Mouse (Mus musculus) thymus, postnatal 0 days (tissue): ENCODE results near the gene Naif1. TPM values are rescaled to one million over a fixed set of nuclear protein-coding genes. Genes with fewer than 3 reads are reported as not detected.
A peak's percentile ranks its signal among the peaks of the same experiment; 100 is the strongest.

Experiments used
- DNase-seq: peaks from one replicate; pipeline ENCODE4 v3.0.0-alpha.2; 2015; ENCODE audit warnings: low spot score
- polyA plus RNA-seq: library from polyadenylated mRNA; unstranded; fragments of >200 nt; fragmentation: Nextera tagmentation; extraction: Ambion mirVana; gene quantifications from 2 replicates; pipeline ENCODE4 v1.2.1, GENCODE M21; 2015

Gene Naif1
- polyA plus RNA-seq, result 5.4 and 6.2 TPM in 2 replicates

GRCm38 (mm10) chr2:32449761-32450754 lies at the start of gene Naif1:
Naif1 (plus strand) TSS chr2:32450457.
- DNase-seq, result peak; percentile 32

- DNase-seq, result peak; percentile 96
These were observed 45.6 kb upstream of the Naif1 start for GRCm38 (mm10) chr2:32404663-32405062.

- no peak for DNase-seq
These were observed 43.0 kb upstream of the Naif1 start for GRCm38 (mm10) chr2:32407144-32407824.

- no peak for DNase-seq
These were observed 41.5 kb upstream of the Naif1 start for GRCm38 (mm10) chr2:32408429-32409424.

GRCm38 (mm10) chr2:32411407-32411806 lies 38.9 kb upstream of the Naif1 start:
- DNase-seq, result no peak

GRCm38 (mm10) chr2:32412742-32413531 lies 37.3 kb upstream of the Naif1 start:
- no peak for DNase-seq

GRCm38 (mm10) chr2:32413936-32414335 lies 36.3 kb upstream of the Naif1 start:
- DNase-seq, result no peak

GRCm38 (mm10) chr2:32415801-32416200 lies 34.5 kb upstream of the Naif1 start:
- DNase-seq, result no peak

GRCm38 (mm10) chr2:32416556-32416955 lies 33.7 kb upstream of the Naif1 start:
- DNase-seq, result no peak

- DNase-seq, result no peak
These were observed 32.8 kb upstream of the Naif1 start for GRCm38 (mm10) chr2:32417486-32417885.

GRCm38 (mm10) chr2:32418430-32419151 lies 31.7 kb upstream of the Naif1 start:
- no peak for DNase-seq

- DNase-seq, result no peak
These were observed 30.9 kb upstream of the Naif1 start for GRCm38 (mm10) chr2:32419359-32419758.

GRCm38 (mm10) chr2:32420066-32420608 lies 30.1 kb upstream of the Naif1 start:
- DNase-seq, result no peak

GRCm38 (mm10) chr2:32420647-32421046 lies 29.6 kb upstream of the Naif1 start:
- no peak for DNase-seq

GRCm38 (mm10) chr2:32421851-32422251 lies 28.4 kb upstream of the Naif1 start:
- DNase-seq, result no peak

- peak; percentile 40 for DNase-seq
These were observed 26.6 kb upstream of the Naif1 start for GRCm38 (mm10) chr2:32423481-32424331.

- DNase-seq, result no peak
These were observed 25.5 kb upstream of the Naif1 start for GRCm38 (mm10) chr2:32424796-32425195.

GRCm38 (mm10) chr2:32425568-32425967 lies 24.7 kb upstream of the Naif1 start:
- no peak for DNase-seq
